Mouse (Mus musculus) cerebellum, adult 2 months (tissue): ENCODE results near the gene Gm45194. TPM values are rescaled to one million over a fixed set of nuclear protein-coding genes. Genes with fewer than 3 reads are reported as not detected.

Experiments
- DNase-seq, 2 experiments: peaks; one replicate each; pipeline ENCODE4 v3.0.0; 2021
- H3K27ac ChIP-seq: fragments of 200-500 bp; 2 replicates; pipeline ENCODE4 v1.5.1; 2012; ENCODE audit warnings: low read length, control low read depth, inconsistent platforms; ENCODE audit not compliant: insufficient read depth
- H3K27me3 ChIP-seq: fragments of 200-500 bp; 2 replicates; pipeline ENCODE4 v1.6.1; 2012; ENCODE audit warnings: inconsistent platforms, mild to moderate bottlenecking, low read length, moderate library complexity; ENCODE audit not compliant: control insufficient read depth, insufficient read depth
- H3K4me1 ChIP-seq: fragments of 200-500 bp; 2 replicates; pipeline ENCODE4 v1.6.1; 2011; ENCODE audit warnings: low read length; ENCODE audit not compliant: control insufficient read depth, insufficient read depth
- H3K4me3 ChIP-seq: fragments of 200-500 bp; replicated peaks from 2 replicates; pipeline ENCODE3; 2011; ENCODE audit warnings: mild to moderate bottlenecking, low read depth, low read length, control low read depth; ENCODE audit not compliant: insufficient read depth
- CTCF ChIP-seq: fragments of 200-500 bp; IDR thresholded peaks from 2 replicates; pipeline ENCODE4 v1.5.1; 2011; ENCODE audit warnings: low read depth, mild to moderate bottlenecking, control low read depth, low read length, moderate library complexity, borderline replicate concordance; ENCODE audit not compliant: insufficient read depth
- POLR2A ChIP-seq: fragments of 200-500 bp; IDR thresholded peaks from 2 replicates; pipeline ENCODE4 v1.6.1; 2011; ENCODE audit warnings: low read length, control low read depth, borderline replicate concordance; ENCODE audit not compliant: insufficient read depth
- WGBS: fragments of 180-500 bp; shearing (Covaris S2); methylation state at CpG from one replicate; pipeline ENCODE4 v1.1.7; 2018; 5-methylcytosine and 5-hydroxymethylcytosine counted together
- polyA plus RNA-seq: library from polyadenylated mRNA; depleted of rRNA; stranded (reverse); fragments of >200 nt; gene quantifications from 2 replicates; pipeline ENCODE4 v1.2.3, GENCODE M21; 2012; rRNA removed

Gene Gm45194
- polyA plus RNA-seq, 1 experiment, result 0.08 TPM

- DNase-seq, result no peak
- Histone ChIP-seq H3K4me1 (no peaks in the 10 kb centered on the region), H3K27me3 (no peaks in the 10 kb centered on the region), H3K4me3 (no peak within 1 kb of the TSS), H3K27ac (no peak within 1 kb of the TSS)
- TF ChIP-seq POLR2A (no peak), CTCF (no peak)
Measured at GRCm38 (mm10) chrX:112010707-112011106, 119.5 kb downstream of the Gm45194 start, which contains the start of gene Tex16. Gene Tex16 (plus strand): TSS chrX:112011007.

- no peak within 1 kb of the TSS for H3K27ac ChIP-seq
- TF ChIP-seq POLR2A, result no peak
- no peak for TF ChIP-seq CTCF
- no peaks in the 10 kb centered on the region for H3K27me3 ChIP-seq
- H3K4me1 ChIP-seq, result no peaks in the 10 kb centered on the region
- H3K4me3 ChIP-seq, result no peak within 1 kb of the TSS
- 90% methylated on average over 3 of the region's 3 CpGs for WGBS
- DNase-seq, result no peak
Measured at GRCm38 (mm10) chrX:112238749-112239148, 347.6 kb downstream of the Gm45194 start, which contains the start of gene 4933403O08Rik. Gene 4933403O08Rik (plus strand): TSS chrX:112239049.

- Histone ChIP-seq H3K27me3 (no peaks in the 10 kb centered on the region), H3K4me1 (no peaks in the 10 kb centered on the region), H3K4me3 (no peak overlapping the region), H3K27ac (no peak overlapping the region)
- DNase-seq, result no peak
- WGBS, result 91% methylated on average over 1 of the region's 1 CpGs
- TF ChIP-seq CTCF (no peak), POLR2A (no peak)
Measured at GRCm38 (mm10) chrX:112242916-112243315, 351.7 kb downstream of the Gm45194 start.

GRCm38 (mm10) chrX:112255513-112255912 lies 364.3 kb downstream of the Gm45194 start:
- TF ChIP-seq CTCF (no peak), POLR2A (no peak)
- Histone ChIP-seq H3K4me3 (no peak overlapping the region), H3K4me1 (no peaks in the 10 kb centered on the region), H3K27me3 (no peaks in the 10 kb centered on the region), H3K27ac (no peak overlapping the region)
- 51% methylated on average over 2 of the region's 2 CpGs for WGBS
- DNase-seq, result no peak

GRCm38 (mm10) chrX:112273550-112273949 lies 382.4 kb downstream of the Gm45194 start:
- no peaks in the 10 kb centered on the region for H3K27me3 ChIP-seq
- no peak for DNase-seq
- no peaks in the 10 kb centered on the region for H3K4me1 ChIP-seq
- TF ChIP-seq POLR2A, result no peak
- no peak for TF ChIP-seq CTCF
- H3K27ac ChIP-seq, result no peak overlapping the region
- no peak overlapping the region for H3K4me3 ChIP-seq
- WGBS, result 94% methylated on average over 1 of the region's 1 CpGs

Other genes with a start within 250 kb of the Gm45194 start
- 4.2 and 4.6 TPM in 2 replicates for gene Hdx, start 194.3 kb upstream of the Gm45194 start, polyA plus RNA-seq
- not detected in 2 replicates for gene Tex16, start 119.6 kb downstream of the Gm45194 start, polyA plus RNA-seq